Mouse (Mus musculus) bone marrow, adult 2 months (tissue): ENCODE measurements around the gene Hist1h4m. TPM values are rescaled to one million over a fixed set of nuclear protein-coding genes. Genes with fewer than 3 reads are reported as not detected.
"Not testable (repeated sequence)": the region's sequence is repeated elsewhere in the genome, so short reads cannot be mapped to it uniquely, and the experiment has no call there.

ENCODE experiments used
- H3K27ac ChIP-seq: fragments of 200-500 bp; 2 replicates; pipeline ENCODE4 v1.5.1; 2012; ENCODE audit warnings: low read depth, mild to moderate bottlenecking, control low read depth, inconsistent platforms, low read length; ENCODE audit not compliant: control insufficient read depth, poor library complexity, insufficient read depth
- H3K4me1 ChIP-seq: fragments of 200-500 bp; 2 replicates; pipeline ENCODE4 v1.6.1; 2011; ENCODE audit warnings: low read length; ENCODE audit not compliant: control insufficient read depth, insufficient read depth
- H3K4me3 ChIP-seq: fragments of 200-500 bp; replicated peaks from 2 replicates; pipeline ENCODE3; 2011; ENCODE audit warnings: mild to moderate bottlenecking, low read depth, low read length, control low read depth; ENCODE audit not compliant: control insufficient read depth
- CTCF ChIP-seq: fragments of 200-500 bp; IDR thresholded peaks from 2 replicates; pipeline ENCODE4 v1.5.1; 2011; ENCODE audit warnings: low read length, control low read depth; ENCODE audit not compliant: control insufficient read depth, insufficient read depth
- POLR2A ChIP-seq: fragments of 200-500 bp; IDR thresholded peaks from 2 replicates; pipeline ENCODE4 v1.6.1; 2011; ENCODE audit warnings: low read depth, mild to moderate bottlenecking, control low read depth, low read length, borderline replicate concordance; ENCODE audit not compliant: control insufficient read depth
- WGBS: fragments of 180-500 bp; shearing (Covaris S2); methylation state at CpG from one replicate; pipeline ENCODE4 v1.1.7; 2018; 5-methylcytosine and 5-hydroxymethylcytosine counted together
- polyA plus RNA-seq: library from polyadenylated mRNA; stranded (reverse); fragments of >200 nt; gene quantifications from 2 replicates; pipeline ENCODE4 v1.2.4, GENCODE M21; 2011; ENCODE audit warnings: low replicate concordance; ENCODE audit not compliant: missing spikeins, insufficient read depth, insufficient read length

The Hist1h4m gene
- polyA plus RNA-seq, 1 experiment: 288 TPM

DNA sequence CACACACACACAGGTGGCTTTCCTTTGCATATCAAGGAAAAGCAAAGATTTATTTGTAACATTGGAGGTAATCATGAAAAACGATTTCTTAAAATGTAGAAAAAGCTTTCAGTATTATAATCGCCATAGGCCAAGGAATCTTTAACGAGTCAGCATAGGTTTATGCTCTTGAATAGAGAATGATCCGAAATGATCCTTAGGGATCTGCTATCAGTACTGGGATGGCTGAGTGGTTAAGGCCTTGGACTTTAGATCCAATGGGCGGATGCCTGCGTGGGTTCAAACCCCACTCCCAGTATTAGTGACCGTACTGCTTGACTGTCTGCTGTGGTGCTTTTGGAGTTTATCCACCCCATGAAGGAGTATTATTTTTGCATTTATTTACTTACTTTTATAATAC, 16.0 kb upstream of the Hist1h4m start:
- WGBS: 90% methylated on average over 7 of the region's 7 CpGs

DNA sequence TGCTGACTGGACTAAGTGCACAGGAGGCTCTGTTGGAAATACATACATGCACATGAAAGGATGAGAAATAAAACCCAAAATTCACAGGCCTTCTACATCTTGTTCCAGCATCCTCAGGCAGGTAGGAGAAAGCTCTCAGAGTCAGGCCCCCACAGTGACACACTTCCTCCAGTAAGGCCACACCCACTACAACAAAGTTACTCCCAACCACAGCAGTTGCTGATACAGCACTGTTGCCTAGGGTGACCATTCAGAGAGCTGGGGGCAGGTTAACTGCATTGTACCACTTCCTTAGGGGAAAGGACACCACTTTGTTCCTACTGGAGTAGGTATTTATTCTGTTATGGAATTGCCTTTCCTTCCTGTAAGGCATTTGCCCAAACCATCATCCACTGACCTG, 14.4 kb upstream of the Hist1h4m start:
- not testable (repeated sequence) for H3K4me3 ChIP-seq, H3K27ac ChIP-seq, H3K4me1 ChIP-seq

More for the DNA sequence above, 16.0 kb upstream of the Hist1h4m start:
- Histone ChIP-seq H3K27ac (no peak overlapping the region), H3K4me3 (no peak overlapping the region), H3K4me1 (no peaks in the 10 kb centered on the region)
- TF ChIP-seq CTCF (no peak), POLR2A (no peak)

DNA sequence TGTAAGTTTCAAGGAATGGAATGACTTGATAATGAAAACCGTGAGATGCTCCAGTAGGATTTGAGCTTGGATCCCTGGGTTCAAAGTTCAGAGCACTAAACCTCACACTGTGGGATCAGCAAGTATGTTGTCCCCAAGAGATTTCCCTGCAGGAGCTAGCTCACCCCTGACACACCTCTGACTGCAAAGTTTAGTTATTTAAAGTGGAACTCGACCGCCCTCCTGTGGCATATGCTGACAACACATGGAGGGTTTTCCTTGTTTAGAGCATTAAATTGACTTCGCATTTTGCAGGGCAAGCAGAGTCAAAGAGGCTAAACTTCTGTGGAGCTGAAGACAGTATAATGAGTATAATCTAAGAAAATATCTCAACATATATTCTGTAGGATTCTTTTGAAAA, 8.5 kb upstream of the Hist1h4m start:
- not testable (repeated sequence) for H3K4me1 ChIP-seq, H3K4me3 ChIP-seq, H3K27ac ChIP-seq
- WGBS: no CpG with 5 or more reads among the region's 4 CpGs

DNA sequence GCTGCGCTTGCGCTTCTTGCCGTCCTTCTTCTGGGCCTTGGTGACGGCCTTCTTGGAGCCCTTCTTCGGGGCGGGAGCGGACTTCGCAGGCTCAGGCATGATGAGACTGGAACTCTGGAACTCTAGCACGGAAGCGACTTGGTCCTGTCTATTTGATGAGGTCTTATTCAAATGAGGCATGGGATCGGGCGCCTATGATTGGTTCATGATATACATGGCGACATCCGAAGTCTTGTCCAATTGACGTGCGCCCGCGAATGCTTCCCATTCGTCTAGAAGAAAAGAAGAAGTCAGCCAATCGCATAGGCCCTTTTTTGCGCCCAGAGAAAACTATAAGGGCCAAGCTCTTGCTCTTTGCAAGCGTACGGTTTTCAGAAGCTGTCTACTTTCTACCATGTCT, 1.5 kb upstream of the Hist1h4m start, which contains the start of the genes Hist1h2bq and Hist1h2ao:
TSS of gene Hist1h2bq (minus strand) at position 125 of the 400 bp plus-strand sequence.
TSS of gene Hist1h2ao (plus strand) at position 393 of the 400 bp plus-strand sequence.
- not testable (repeated sequence) for H3K27ac ChIP-seq, H3K4me1 ChIP-seq, H3K4me3 ChIP-seq
- no CpG with 5 or more reads among the region's 23 CpGs for WGBS

DNA sequence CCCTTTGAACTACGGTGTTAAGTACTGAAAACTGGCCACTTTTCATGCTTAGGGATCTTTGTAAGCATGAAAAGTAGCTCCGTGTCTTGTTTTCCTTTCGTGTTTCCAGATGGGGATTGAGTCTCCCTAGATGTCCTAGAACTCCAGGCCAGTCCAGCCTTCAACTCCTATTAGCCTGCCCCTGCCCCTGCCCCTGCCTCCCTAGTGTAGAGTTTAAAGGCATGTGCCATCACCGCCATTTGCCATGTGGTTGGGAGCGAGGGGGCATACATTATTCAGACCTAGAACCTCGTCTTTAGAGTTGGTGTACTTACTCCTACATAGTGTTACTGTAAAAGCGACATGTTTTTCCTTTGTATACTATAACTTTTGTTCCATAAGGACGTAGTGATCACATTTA, 472 bp upstream of the Hist1h4m start:
- no CpG with 5 or more reads among the region's 8 CpGs for WGBS
- H3K27ac ChIP-seq, H3K4me3 ChIP-seq, H3K4me1 ChIP-seq: not testable (repeated sequence)

DNA sequence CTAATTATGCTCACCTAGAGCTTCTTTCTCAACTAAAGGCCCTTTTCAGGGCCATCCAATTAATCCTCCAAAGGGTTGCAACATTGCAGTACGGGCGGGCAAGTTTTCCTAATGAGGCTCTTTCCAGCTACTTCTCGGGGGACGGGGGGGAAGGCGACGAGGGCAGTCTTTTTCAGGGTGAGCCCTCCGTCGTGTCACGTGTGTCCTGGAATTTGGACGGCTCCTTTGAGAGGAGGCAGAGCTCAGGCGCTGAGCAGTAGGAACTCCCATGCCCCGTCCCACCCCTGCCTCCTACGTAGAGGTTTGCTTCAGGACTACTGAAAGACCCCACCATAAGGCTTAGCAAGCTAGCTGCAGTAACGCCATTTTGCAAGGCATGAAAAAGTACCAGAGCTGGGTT, 546 bp downstream of the Hist1h4m start:
- H3K4me3 ChIP-seq: peak overlapping the region; percentile 31
- under 1% methylated on average over 14 of the region's 14 CpGs for WGBS
- peak overlapping the region; percentile 83 for H3K27ac ChIP-seq
- H3K4me1 ChIP-seq: not testable (repeated sequence)

DNA sequence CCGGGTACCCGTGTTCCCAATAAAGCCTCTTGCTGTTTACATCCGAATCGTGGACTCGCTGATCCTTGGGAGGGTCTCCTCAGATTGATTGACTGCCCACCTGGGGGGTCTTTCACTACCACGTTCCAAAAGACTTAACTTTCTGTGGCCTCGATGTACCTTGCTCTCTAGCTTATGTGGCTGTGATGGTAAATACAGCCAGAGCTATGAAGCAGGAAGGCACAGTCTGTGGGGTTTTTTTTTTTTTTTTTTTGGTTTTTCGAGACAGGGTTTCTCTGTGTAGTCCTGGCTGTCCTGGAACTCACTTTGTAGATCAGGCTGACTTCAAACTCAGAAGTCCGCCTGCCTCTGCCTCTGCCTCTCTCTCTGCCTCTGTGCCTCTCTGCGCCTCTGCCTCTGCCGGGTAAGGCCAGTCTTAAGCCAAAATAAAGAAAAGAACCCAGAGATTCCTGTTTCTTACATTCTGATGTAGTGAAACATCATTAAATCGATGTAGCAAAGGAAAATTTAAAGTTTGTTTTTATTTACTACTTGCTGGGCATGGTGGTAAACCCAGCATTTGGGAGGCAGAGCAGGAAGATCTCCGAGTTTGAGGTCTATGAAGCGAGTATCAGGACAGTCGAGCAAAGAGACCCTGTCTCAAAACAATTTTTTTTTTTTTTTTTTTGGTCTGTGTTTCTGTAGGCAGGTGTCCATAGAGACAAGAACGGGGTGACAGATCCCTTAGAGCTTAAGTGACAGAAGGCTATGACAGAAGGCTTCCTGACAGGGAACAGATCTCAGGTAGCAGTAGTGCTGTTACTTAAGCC, 8.7 kb downstream of the Hist1h4m start:
- WGBS: 79% methylated on average over 7 of the region's 16 CpGs
- not testable (repeated sequence) for H3K27ac ChIP-seq, H3K4me1 ChIP-seq, H3K4me3 ChIP-seq

DNA sequence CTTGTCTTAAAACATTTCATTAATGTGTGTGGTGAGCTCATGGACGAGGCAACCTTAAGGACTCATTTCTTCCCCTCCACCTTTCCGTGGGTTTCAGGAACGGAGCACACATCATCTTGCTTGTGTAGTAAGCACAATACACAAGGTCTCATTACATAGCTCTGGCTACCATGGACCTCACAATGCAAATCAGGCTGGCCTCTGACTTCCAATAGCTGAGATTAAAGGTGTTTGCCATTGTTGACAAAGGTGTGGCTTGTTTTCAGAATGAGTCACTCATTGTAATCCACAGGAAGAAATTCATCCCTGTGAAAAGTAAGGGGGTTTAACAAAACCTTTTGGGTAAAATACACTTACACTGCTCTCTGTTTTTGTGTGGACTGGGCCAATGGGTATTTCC, 17.0 kb downstream of the Hist1h4m start:
- H3K4me3 ChIP-seq: no peak overlapping the region
- 84% methylated on average over 3 of the region's 3 CpGs for WGBS
- peaks cover 1% of the 10 kb centered on the region; the same call in 1 of the 2 replicates for H3K4me1 ChIP-seq
- no peak overlapping the region for H3K27ac ChIP-seq
- TF ChIP-seq CTCF: no peak
- TF ChIP-seq POLR2A: no peak

DNA sequence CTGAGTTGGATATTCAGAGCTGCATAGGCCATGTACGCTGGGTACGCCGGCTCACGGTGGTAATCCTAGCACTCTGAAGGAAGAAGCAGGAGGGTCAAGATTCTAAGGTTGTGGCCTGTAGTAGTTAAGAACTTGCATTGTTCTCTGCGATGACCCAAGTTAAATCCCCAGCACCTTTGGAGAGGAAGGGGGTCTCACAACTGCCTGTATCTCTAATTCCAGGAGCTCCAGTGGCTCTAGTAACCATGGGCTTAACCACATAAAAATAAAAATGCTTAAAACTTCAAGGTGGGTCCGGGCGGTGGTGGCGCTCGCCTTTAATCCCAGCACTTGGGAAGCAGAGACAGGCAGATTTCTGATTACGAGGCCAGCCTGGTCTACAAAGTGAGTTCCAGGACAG, 18.8 kb downstream of the Hist1h4m start:
- peak overlapping the region; percentile 16 for H3K4me3 ChIP-seq
- H3K27ac ChIP-seq: 0 out of 2 replicates have a peak overlapping the region, but pooled peaks have one; percentile 24
- H3K4me1 ChIP-seq: peaks cover 1% of the 10 kb centered on the region; the same call in 1 of the 2 replicates
- WGBS: 92% methylated on average over 10 of the region's 10 CpGs
- TF ChIP-seq CTCF: no peak
- no peak for TF ChIP-seq POLR2A
